Mouse (Mus musculus) hindbrain, postnatal 0 days (tissue): ENCODE measurements around the gene Olfr51. TPM values are rescaled to one million over a fixed set of nuclear protein-coding genes. Genes with fewer than 3 reads are reported as not detected.
"Not testable (repeated sequence)": the region's sequence is repeated elsewhere in the genome, so short reads cannot be mapped to it uniquely, and the experiment has no call there.

Experiments
- ATAC-seq: fragments of 200-750 bp; cut with Nextera tagmentation; 2 replicates; pipeline ENCODE4 v1.8.0; 2017; ENCODE audit warnings: mild to moderate bottlenecking, moderate TSS enrichment, moderate library complexity
- DNase-seq: peaks from one replicate; pipeline ENCODE4 v3.0.0-alpha.2; 2015; ENCODE audit warnings: low spot score
- H3K27ac ChIP-seq: fragments of 300-500 bp; sonication (generic); 2 replicates; pipeline ENCODE4 v1.5.1; 2014; ENCODE audit warnings: mild to moderate bottlenecking
- H3K27me3 ChIP-seq: fragments of 300-500 bp; sonication (generic); 2 replicates; pipeline ENCODE4 v1.6.1; 2014; ENCODE audit warnings: low read length, mixed read lengths; ENCODE audit not compliant: insufficient read depth
- H3K36me3 ChIP-seq: fragments of 300-500 bp; sonication (generic); 2 replicates; pipeline ENCODE4 v1.6.1; 2014; ENCODE audit warnings: low read length, mixed read lengths; ENCODE audit not compliant: insufficient read depth
- H3K4me1 ChIP-seq: fragments of 300-500 bp; sonication (generic); 2 replicates; pipeline ENCODE4 v1.6.1; 2014; ENCODE audit warnings: antibody characterized with exemption, low read length, mixed read lengths; ENCODE audit not compliant: insufficient read depth
- H3K4me2 ChIP-seq: fragments of 300-500 bp; sonication (generic); 2 replicates; pipeline ENCODE4 v1.6.1; 2014; ENCODE audit warnings: low read depth, mild to moderate bottlenecking, low read length, moderate library complexity, mixed read lengths
- H3K4me3 ChIP-seq: fragments of 300-500 bp; sonication (generic); 2 replicates; pipeline ENCODE4 v1.5.1; 2014; ENCODE audit warnings: low read length
- H3K9ac ChIP-seq: fragments of 300-500 bp; sonication (generic); replicated peaks from 2 replicates; pipeline ENCODE4 v1.6.1; 2014; ENCODE audit warnings: mild to moderate bottlenecking, low read length, moderate library complexity, mixed read lengths
- H3K9me3 ChIP-seq: fragments of 300-500 bp; sonication (generic); 2 replicates; pipeline ENCODE4 v1.6.1; 2016; ENCODE audit warnings: low read length, mixed read lengths
- CTCF ChIP-seq: IDR thresholded peaks from 2 replicates; pipeline ENCODE4 v1.5.1; 2016; ENCODE audit warnings: antibody characterized with exemption, control low read depth, low read depth
- WGBS: fragments of 180-500 bp; shearing (Covaris S2); extraction: QIAGEN DNeasy Blood & Tissue Kit; methylation state at CpG from one replicate; pipeline ENCODE4 v1.1.7; 2014; 5-methylcytosine and 5-hydroxymethylcytosine counted together
- polyA plus RNA-seq: library from polyadenylated mRNA; unstranded; fragments of >200 nt; fragmentation: Nextera tagmentation; extraction: Ambion mirVana; gene quantifications from 2 replicates; pipeline ENCODE4 v1.2.1, GENCODE M21; 2015
- total RNA-seq: library from RNA; depleted of rRNA; stranded (reverse); fragments of >200 nt; gene quantifications from 2 replicates; pipeline ENCODE4 v1.2.3, GENCODE M21; 2014

Gene Olfr51
- total and polyA plus RNA-seq, 2 experiments from 2014 or later, result not detected

GRCm38 (mm10) chr11:51013936-51014335 is 10.5 kb downstream of the Olfr51 start, which contains the start of gene Olfr54:
Gene Olfr54, plus strand, starts transcription at chr11:51014236.
- H3K9ac ChIP-seq, result no peak within 1 kb of the TSS
- no peaks in the 10 kb centered on the region for H3K27me3 ChIP-seq
- H3K4me3 ChIP-seq, result no peak within 1 kb of the TSS
- H3K4me1 ChIP-seq, result no peaks in the 10 kb centered on the region
- no peaks in the 10 kb centered on the region for H3K36me3 ChIP-seq
- WGBS, result 52% methylated on average over 1 of the region's 1 CpGs
- no peaks in the 10 kb centered on the region for H3K9me3 ChIP-seq
- TF ChIP-seq CTCF, result no peak
- DNase-seq (no peak), ATAC-seq (no peak)
- no peak within 1 kb of the TSS for H3K27ac ChIP-seq
- H3K4me2 ChIP-seq, result no peak within 1 kb of the TSS

GRCm38 (mm10) chr11:51016341-51016740 is 12.9 kb downstream of the Olfr51 start:
- Histone ChIP-seq H3K4me1 (no peaks in the 10 kb centered on the region), H3K27me3 (no peaks in the 10 kb centered on the region), H3K9ac (no peak overlapping the region), H3K4me3 (no peak overlapping the region), H3K4me2 (no peak overlapping the region), H3K36me3 (no peaks in the 10 kb centered on the region), H3K27ac (no peak overlapping the region), H3K9me3 (no peaks in the 10 kb centered on the region)
- DNase-seq (no peak), ATAC-seq (no peak)
- TF ChIP-seq CTCF, result no peak
- 44% methylated on average over 2 of the region's 2 CpGs for WGBS

- H3K9ac ChIP-seq, ATAC-seq, H3K9me3 ChIP-seq, H3K4me3 ChIP-seq, H3K27ac ChIP-seq, H3K4me1 ChIP-seq, H3K4me2 ChIP-seq, H3K36me3 ChIP-seq, DNase-seq, H3K27me3 ChIP-seq: not testable (repeated sequence)
- 92% methylated on average over 11 of the region's 11 CpGs for WGBS
Observed at GRCm38 (mm10) chr11:51026811-51027210, 23.4 kb downstream of the Olfr51 start.

GRCm38 (mm10) chr11:51029381-51029780 is 26.0 kb downstream of the Olfr51 start:
- not testable (repeated sequence) for ATAC-seq, H3K9ac ChIP-seq, H3K4me2 ChIP-seq, H3K4me3 ChIP-seq, H3K27me3 ChIP-seq, H3K9me3 ChIP-seq, DNase-seq, H3K27ac ChIP-seq, H3K4me1 ChIP-seq, H3K36me3 ChIP-seq
- 59% methylated on average over 8 of the region's 8 CpGs for WGBS

GRCm38 (mm10) chr11:51030225-51030624 is 26.8 kb downstream of the Olfr51 start:
- no peak overlapping the region for H3K4me3 ChIP-seq
- DNase-seq (no peak), ATAC-seq (no peak)
- TF ChIP-seq CTCF, result no peak
- H3K9ac ChIP-seq, result no peak overlapping the region
- H3K4me1 ChIP-seq, result no peaks in the 10 kb centered on the region
- 73% methylated on average over 2 of the region's 2 CpGs for WGBS
- H3K9me3 ChIP-seq, result no peaks in the 10 kb centered on the region
- no peaks in the 10 kb centered on the region for H3K36me3 ChIP-seq
- H3K27ac ChIP-seq, result no peak overlapping the region
- no peak overlapping the region for H3K4me2 ChIP-seq
- no peaks in the 10 kb centered on the region for H3K27me3 ChIP-seq

GRCm38 (mm10) chr11:51032851-51033250 is 29.5 kb downstream of the Olfr51 start:
- H3K36me3 ChIP-seq, result no peaks in the 10 kb centered on the region
- WGBS, result 29% methylated on average over 1 of the region's 1 CpGs
- ATAC-seq (no peak), DNase-seq (peak; percentile 67)
- no peak overlapping the region for H3K9ac ChIP-seq
- H3K4me2 ChIP-seq, result no peak overlapping the region
- peak; percentile 91 for TF ChIP-seq CTCF
- no peak overlapping the region for H3K27ac ChIP-seq
- H3K4me1 ChIP-seq, result no peaks in the 10 kb centered on the region
- no peaks in the 10 kb centered on the region for H3K9me3 ChIP-seq
- H3K4me3 ChIP-seq, result no peak overlapping the region
- H3K27me3 ChIP-seq, result no peaks in the 10 kb centered on the region

GRCm38 (mm10) chr11:51034141-51034540 is 30.7 kb downstream of the Olfr51 start:
- not testable (repeated sequence) for H3K27me3 ChIP-seq, H3K4me1 ChIP-seq, H3K27ac ChIP-seq, H3K36me3 ChIP-seq, H3K4me3 ChIP-seq, ATAC-seq, H3K9ac ChIP-seq, H3K4me2 ChIP-seq, DNase-seq, H3K9me3 ChIP-seq
